ENCODE assay signal across 26 mouse cellular contexts in genomic region chr9:83321793-83322192, GRCm38 (mm10).
A peak's percentile ranks its signal among the peaks of the same experiment; 100 is the strongest.
DNase-seq lines count a peak whose midpoint lies in the region; ATAC-seq and TF ChIP-seq lines count a peak whose summit lies in the region.
"Had no signal": no experiment of that assay in that cellular context is flagged by ENCODE, and none has a peak within 500 bp of the region (broad histone marks: within the 10 kb centered on the region; RNA-seq: fewer than 3 reads in every experiment).

No protein-coding gene starts in this region.

- no peak for TF ChIP-seq RAD21 in CH12.LX (IDR thresholded peaks at IDR 0.05; ENCODE audit: low read depth, low read length)

- peaks cover 2 to 20% of the 10 kb centered on the region in 2 experiments; a peak in 2 of 4 replicates for H3K4me1 ChIP-seq in CH12.LX (ENCODE audit: control insufficient read depth in 1 of 2, insufficient read depth in 2 of 2)
- H3K4me1 ChIP-seq in heart, adult 2 months (ENCODE audit: control insufficient read depth, insufficient read depth, low read length): no peaks in the 10 kb centered on the region
- H3K4me1 ChIP-seq: heart, embryonic 12.5 days; heart, embryonic 15.5 days had no signal

- no peak overlapping the region for H3K9ac ChIP-seq in CH12.LX (ENCODE audit: insufficient read depth, low read depth)
- no peak overlapping the region for H3K9ac ChIP-seq in heart, adult 2 months (ENCODE audit: low read depth, low read length)
- H3K9ac ChIP-seq: forebrain, embryonic 13.5 days; heart, embryonic 12.5 days; heart, embryonic 15.5 days; hindbrain, embryonic 13.5 days; intestine, embryonic 15.5 days had no signal

- H3K36me3 ChIP-seq in CH12.LX (replicated peaks in 1 of 2; ENCODE audit: control insufficient read depth in 1 of 2, insufficient read depth in 1 of 2, low read length in 1 of 2): no peaks in the 10 kb centered on the region
- no peaks in the 10 kb centered on the region for H3K36me3 ChIP-seq in heart, adult 2 months (ENCODE audit: control insufficient read depth, insufficient read depth, low read length)
- H3K36me3 ChIP-seq: forebrain, embryonic 10.5 days; heart, embryonic 12.5 days; heart, embryonic 15.5 days; hindbrain, embryonic 10.5 days; hindbrain, embryonic 13.5 days; intestine, embryonic 15.5 days had no signal

- H3K79me2 ChIP-seq in CH12.LX (replicated peaks; ENCODE audit: control insufficient read depth, extremely low read depth, insufficient read depth, poor library complexity, severe bottlenecking): no peaks in the 10 kb centered on the region
- H3K79me2 ChIP-seq in heart, adult 2 months (replicated peaks; ENCODE audit: control insufficient read depth, insufficient read depth, low read length): no peaks in the 10 kb centered on the region

- H3K9me3 ChIP-seq in CH12.LX (replicated peaks; ENCODE audit: low read length): no peaks in the 10 kb centered on the region
- H3K9me3 ChIP-seq: forebrain, embryonic 10.5 days; forebrain, embryonic 13.5 days; heart, embryonic 12.5 days; heart, embryonic 15.5 days; hindbrain, embryonic 10.5 days; hindbrain, embryonic 13.5 days; intestine, embryonic 15.5 days had no signal

- H3K4me3 ChIP-seq in left cerebral cortex, adult 2 months: no peak overlapping the region
- H3K4me3 ChIP-seq in CH12.LX (replicated peaks in 1 of 3; ENCODE audit: low read depth in 2 of 3, low read length in 2 of 3, poor library complexity in 1 of 3): no peak overlapping the region
- H3K4me3 ChIP-seq in heart, adult 2 months: no peak overlapping the region
- H3K4me3 ChIP-seq: forebrain, embryonic 10.5 days; forebrain, embryonic 13.5 days; heart, embryonic 12.5 days; heart, embryonic 15.5 days; hindbrain, embryonic 10.5 days; hindbrain, embryonic 13.5 days; intestine, embryonic 15.5 days had no signal

- no peak overlapping the region for H3K4me2 ChIP-seq in CH12.LX (ENCODE audit: insufficient read depth, low read depth, poor library complexity, severe bottlenecking)
- H3K4me2 ChIP-seq: forebrain, embryonic 13.5 days; heart, embryonic 12.5 days; heart, embryonic 15.5 days; hindbrain, embryonic 13.5 days; intestine, embryonic 15.5 days had no signal

- TF ChIP-seq POLR2A in CH12.LX (IDR thresholded peaks at IDR 0.05; ENCODE audit: low read depth, low read length): no peak
- TF ChIP-seq POLR2A in heart, adult 2 months (IDR thresholded peaks at IDR 0.05; ENCODE audit: insufficient read depth, low read depth, low read length): no peak

- in situ Hi-C loops in CH12.LX (cut with MboI; ENCODE audit: low pct_ligation_motif_present, low pct_unique_long_range_greater_than_20kb, low sequenced_read_pairs): no loop called here

- dilution Hi-C loops in CH12.LX (cut with MboI; ENCODE audit: extremely low pct_ligation_motif_present, extremely low pct_unique_long_range_greater_than_20kb, low sequenced_read_pairs): no loop called here

- TF ChIP-seq EP300 in CH12.LX (IDR thresholded peaks at IDR 0.05; ENCODE audit: low read length): no peak
- no peak for TF ChIP-seq EP300 in heart, adult 2 months (IDR thresholded peaks at IDR 0.05; ENCODE audit: insufficient read depth, low read depth, low read length)

- intact Hi-C loops in left cerebral cortex, adult 2 months (cut with DNase I): no loop called here
- intact Hi-C loops in left cerebral cortex, postnatal 10 days (cut with DNase I): no loop called here
- intact Hi-C loops in heart, adult 2 months (cut with DNase I): no loop called here
- intact Hi-C loops in heart, postnatal 36 days (cut with DNase I): no loop called here

- no peak for DNase-seq in left cerebral cortex, adult 2 months (ENCODE audit: extremely low spot score in 1 of 2, low spot score in 2 of 2)
- DNase-seq in left cerebral cortex, postnatal 10 days (ENCODE audit: extremely low spot score in 1 of 2, low spot score in 2 of 2): no peak
- DNase-seq in CH12.LX (ENCODE audit: extremely low read depth): peak; percentile 13
- DNase-seq in heart, adult 2 months: no peak
- no peak for DNase-seq in heart, postnatal 36 days
- DNase-seq: adrenal gland, adult 2 months; adrenal gland, postnatal 14 days; B cell, adult 2 months; cerebellum, adult 11 months; cerebellum, adult 2 months; cerebellum, adult 9-11 months; cerebellum, postnatal 25 days; embryo, embryonic 11 days; gastrocnemius, postnatal 25 days; heart, postnatal 10 days; kidney, adult 11 months had no signal

- H3K27ac ChIP-seq in left cerebral cortex, adult 2 months: peak overlapping the region; percentile 47; the same call in 1 of the 2 replicates
- H3K27ac ChIP-seq in CH12.LX (ENCODE audit: insufficient read depth, low read depth): no peak overlapping the region
- H3K27ac ChIP-seq in heart, adult 2 months: no peak overlapping the region
- H3K27ac ChIP-seq: forebrain, embryonic 10.5 days; forebrain, embryonic 13.5 days; heart, embryonic 15.5 days; hindbrain, embryonic 10.5 days; hindbrain, embryonic 13.5 days; intestine, embryonic 15.5 days had no signal

- no peak for TF ChIP-seq CTCF in left cerebral cortex, adult 2 months (IDR thresholded peaks at IDR 0.05)
- TF ChIP-seq CTCF in CH12.LX (conservative IDR thresholded peaks at IDR 0.05 in 1 of 2, IDR thresholded peaks at IDR 0.05 in 1 of 2; ENCODE audit: low read depth in 2 of 2, low read length in 2 of 2): no peak
- TF ChIP-seq CTCF in heart, adult 2 months (IDR thresholded peaks at IDR 0.05): no peak

- no peaks in the 10 kb centered on the region for H3K27me3 ChIP-seq in CH12.LX (replicated peaks)
- no peaks in the 10 kb centered on the region; the same call in 1 of the 2 replicates for H3K27me3 ChIP-seq in heart, adult 2 months (ENCODE audit: control insufficient read depth, insufficient read depth, low read length)
- H3K27me3 ChIP-seq: forebrain, embryonic 13.5 days; heart, embryonic 12.5 days; heart, embryonic 15.5 days; hindbrain, embryonic 13.5 days; intestine, embryonic 15.5 days had no signal

- peak; percentile 32 for ATAC-seq in megakaryocyte progenitor cell, adult 5-6 weeks (replicated peaks; ENCODE audit: poor library complexity)
- ATAC-seq: forebrain, embryonic 13.5 days; forebrain, embryonic 16.5 days; hindbrain, embryonic 16.5 days; intestine, embryonic 15.5 days had no signal

TF ChIP-seq in CH12.LX, 34 proteins besides CTCF, POLR2A, EP300 and RAD21:
- TF ChIP-seq ZMIZ1 (IDR thresholded peaks at IDR 0.05; ENCODE audit: low read depth, low read length) (no peak), NELFE (IDR thresholded peaks at IDR 0.05; ENCODE audit: low read depth, low read length) (no peak), CHD1 (IDR thresholded peaks at IDR 0.05; ENCODE audit: low read depth, low read length) (no peak), CHD2 (IDR thresholded peaks at IDR 0.05; ENCODE audit: low read length) (no peak), ZKSCAN1 (IDR thresholded peaks at IDR 0.05; ENCODE audit: borderline replicate concordance, low read depth, low read length) (no peak), MYC (IDR thresholded peaks at IDR 0.05; ENCODE audit: low read depth, low read length) (no peak), ZNF384 (IDR thresholded peaks at IDR 0.05; ENCODE audit: low read depth, low read length) (no peak), SMC3 (IDR thresholded peaks at IDR 0.05; ENCODE audit: low read depth, low read length) (no peak), TCF12 (IDR thresholded peaks at IDR 0.05; ENCODE audit: low read depth, low read length) (no peak), HCFC1 (IDR thresholded peaks at IDR 0.05; ENCODE audit: low read depth, low read length) (no peak), JUND (conservative IDR thresholded peaks at IDR 0.05; ENCODE audit: low read depth, low read length) (no peak)
